Mouse (Mus musculus) intestine, embryonic 16.5 days (tissue): ENCODE measurements at regions not wholly inside any gene's neighbourhood (a gene's known extent, or its start where the extent isn't known, plus 50 kb on each side); places are given as distances from the start of the nearest gene placed in this dataset.

Source experiments
- ATAC-seq: fragments of 200-750 bp; cut with Nextera tagmentation; 2 replicates; pipeline ENCODE4 v1.8.0; 2017; ENCODE audit warnings: moderate TSS enrichment, moderate library complexity
- H3K27ac ChIP-seq: fragments of 300-500 bp; sonication (generic); 2 replicates; pipeline ENCODE4 v1.5.1; 2014; ENCODE audit warnings: mild to moderate bottlenecking, low read length
- H3K27me3 ChIP-seq: fragments of 300-500 bp; sonication (generic); replicated peaks from 2 replicates; pipeline ENCODE4 v1.6.1; 2014; ENCODE audit warnings: low read length, control low read depth, mixed read lengths; ENCODE audit not compliant: control insufficient read depth, insufficient read depth
- H3K36me3 ChIP-seq: fragments of 300-500 bp; sonication (generic); 2 replicates; pipeline ENCODE4 v1.6.1; 2014; ENCODE audit warnings: low read length, control low read depth; ENCODE audit not compliant: control insufficient read depth, insufficient read depth
- H3K4me1 ChIP-seq: fragments of 300-500 bp; sonication (generic); 2 replicates; pipeline ENCODE4 v1.6.1; 2014; ENCODE audit warnings: low read length, control low read depth, mixed read lengths; ENCODE audit not compliant: control insufficient read depth, insufficient read depth
- H3K4me2 ChIP-seq: fragments of 300-500 bp; sonication (generic); 2 replicates; pipeline ENCODE4 v1.6.1; 2014; ENCODE audit warnings: low read depth, low read length, control low read depth
- H3K4me3 ChIP-seq: fragments of 300-500 bp; sonication (generic); 2 replicates; pipeline ENCODE4 v1.5.1; 2014; ENCODE audit warnings: mild to moderate bottlenecking, low read length
- H3K9ac ChIP-seq: fragments of 300-500 bp; sonication (generic); 2 replicates; pipeline ENCODE4 v1.6.1; 2014; ENCODE audit warnings: low read depth, low read length
- H3K9me3 ChIP-seq: fragments of 300-500 bp; sonication (generic); 2 replicates; pipeline ENCODE4 v1.6.1; 2016; ENCODE audit warnings: low read length, control low read depth; ENCODE audit not compliant: control insufficient read depth
- WGBS: fragments of 180-500 bp; shearing (Covaris S2); extraction: QIAGEN DNeasy Blood & Tissue Kit; methylation state at CpG from one replicate; pipeline ENCODE4 v1.1.7; 2014; 5-methylcytosine and 5-hydroxymethylcytosine counted together

DNA sequence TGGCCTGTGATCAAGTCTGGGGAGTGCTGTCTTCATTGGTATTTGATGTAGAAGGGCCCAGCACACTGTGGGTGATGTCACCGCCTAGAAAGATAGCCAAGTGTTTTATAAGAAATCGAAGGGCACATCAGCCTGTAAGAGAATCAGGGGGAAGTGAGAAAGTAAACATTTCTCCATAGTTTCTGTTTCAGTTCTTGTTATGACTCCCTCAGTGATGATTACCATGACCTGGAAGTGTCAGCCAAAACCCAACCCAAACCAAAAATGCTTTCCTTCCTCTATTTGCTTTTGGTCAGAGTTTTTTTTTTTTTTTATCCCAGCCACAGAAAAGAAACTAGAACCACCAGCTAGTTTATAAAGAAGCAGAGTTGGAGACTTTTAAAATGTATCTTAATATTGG is 129.4 kb upstream of the Slco3a1 start:
- WGBS, result 46% methylated on average over 2 of the region's 2 CpGs
- H3K4me2 ChIP-seq, result no peak overlapping the region
- no peaks in the 10 kb centered on the region for H3K9me3 ChIP-seq
- H3K27ac ChIP-seq, result no peak overlapping the region
- no peak overlapping the region for H3K9ac ChIP-seq
- H3K4me3 ChIP-seq, result no peak overlapping the region
- ATAC-seq, result no peak
- no peaks in the 10 kb centered on the region for H3K36me3 ChIP-seq
- no peaks in the 10 kb centered on the region for H3K27me3 ChIP-seq
- H3K4me1 ChIP-seq, result no peaks in the 10 kb centered on the region

- Histone ChIP-seq H3K36me3 (no peaks in the 10 kb centered on the region), H3K4me2 (no peak overlapping the region), H3K4me3 (no peak overlapping the region), H3K9ac (no peak overlapping the region), H3K9me3 (no peaks in the 10 kb centered on the region), H3K27ac (no peak overlapping the region), H3K4me1 (no peaks in the 10 kb centered on the region), H3K27me3 (no peaks in the 10 kb centered on the region)
- ATAC-seq, result no peak
- 66% methylated on average over 4 of the region's 4 CpGs for WGBS
Observed at GRCm38 (mm10) chr7:74673626-74674295, 119.2 kb upstream of the Slco3a1 start.

GRCm38 (mm10) chr7:74669110-74669509 is 114.5 kb upstream of the Slco3a1 start:
- Histone ChIP-seq H3K4me3 (no peak overlapping the region), H3K27me3 (no peaks in the 10 kb centered on the region), H3K27ac (no peak overlapping the region), H3K4me2 (no peak overlapping the region), H3K9ac (no peak overlapping the region), H3K9me3 (no peaks in the 10 kb centered on the region), H3K36me3 (no peaks in the 10 kb centered on the region), H3K4me1 (no peaks in the 10 kb centered on the region)
- no peak for ATAC-seq

DNA sequence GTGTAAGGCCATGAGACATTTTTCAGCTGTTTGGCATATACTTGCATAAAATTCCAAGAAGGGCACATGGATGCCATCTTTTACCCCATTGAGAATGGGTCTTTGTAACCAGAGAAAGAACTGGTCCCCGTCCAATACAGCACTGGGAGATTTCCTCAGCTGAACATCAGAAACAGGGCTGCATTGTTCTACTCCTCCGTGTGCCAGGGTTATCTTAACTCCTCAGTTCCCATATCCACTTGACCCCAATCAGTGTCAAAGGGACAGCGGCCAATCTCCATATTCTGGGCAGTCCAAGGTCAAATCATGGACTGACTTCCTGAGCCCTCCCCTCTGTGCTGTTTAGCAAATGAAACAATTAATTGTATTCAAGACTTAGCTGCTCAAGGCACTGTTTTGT is 112.5 kb upstream of the Slco3a1 start:
- no peak for ATAC-seq

GRCm38 (mm10) chr7:74663820-74664219 is 109.2 kb upstream of the Slco3a1 start:
- H3K4me1 ChIP-seq, result no peaks in the 10 kb centered on the region
- H3K36me3 ChIP-seq, result no peaks in the 10 kb centered on the region
- H3K27ac ChIP-seq, result no peak overlapping the region
- no peaks in the 10 kb centered on the region for H3K9me3 ChIP-seq
- no peak overlapping the region for H3K9ac ChIP-seq
- WGBS, result 83% methylated on average over 1 of the region's 1 CpGs
- no peak overlapping the region for H3K4me3 ChIP-seq
- H3K27me3 ChIP-seq, result no peaks in the 10 kb centered on the region
- no peak for ATAC-seq
- H3K4me2 ChIP-seq, result no peak overlapping the region

More for the DNA sequence above, 112.5 kb upstream of the Slco3a1 start:
- Histone ChIP-seq H3K9me3 (no peaks in the 10 kb centered on the region), H3K4me1 (no peaks in the 10 kb centered on the region), H3K4me2 (no peak overlapping the region), H3K27ac (no peak overlapping the region), H3K9ac (no peak overlapping the region), H3K27me3 (no peaks in the 10 kb centered on the region), H3K4me3 (no peak overlapping the region), H3K36me3 (no peaks in the 10 kb centered on the region)
- 58% methylated on average over 3 of the region's 3 CpGs for WGBS

GRCm38 (mm10) chr7:74647310-74647709 is 92.7 kb upstream of the Slco3a1 start:
- H3K27ac ChIP-seq, result no peak overlapping the region
- no peak for ATAC-seq
- no peak overlapping the region for H3K4me3 ChIP-seq
- no peak overlapping the region for H3K9ac ChIP-seq
- H3K9me3 ChIP-seq, result no peaks in the 10 kb centered on the region
- no peaks in the 10 kb centered on the region for H3K27me3 ChIP-seq
- WGBS, result 61% methylated on average over 2 of the region's 2 CpGs
- H3K36me3 ChIP-seq, result no peaks in the 10 kb centered on the region
- H3K4me1 ChIP-seq, result no peaks in the 10 kb centered on the region
- no peak overlapping the region for H3K4me2 ChIP-seq

DNA sequence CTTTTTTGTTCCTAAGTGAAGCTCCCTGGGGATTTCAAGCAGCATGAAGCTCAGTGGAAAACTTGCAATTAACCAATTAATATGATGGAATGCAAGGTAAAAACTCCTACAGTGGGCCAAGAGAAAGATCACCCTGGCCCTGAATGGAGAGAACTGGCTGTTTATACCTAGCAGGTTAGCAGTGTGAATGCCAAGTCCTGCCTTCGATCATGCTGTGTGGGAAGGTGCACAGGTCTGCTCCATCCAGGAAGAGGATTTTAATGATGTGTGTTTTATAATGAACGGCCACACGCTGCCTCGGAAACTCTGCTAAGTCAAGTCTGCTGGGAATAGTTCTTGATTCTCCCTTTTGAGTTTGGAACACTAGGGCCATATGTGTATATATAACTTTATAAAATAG is 85.6 kb upstream of the Slco3a1 start:
- Histone ChIP-seq H3K4me1 (no peaks in the 10 kb centered on the region), H3K4me2 (no peak overlapping the region), H3K27ac (no peak overlapping the region), H3K9me3 (no peaks in the 10 kb centered on the region), H3K27me3 (no peaks in the 10 kb centered on the region), H3K9ac (no peak overlapping the region), H3K36me3 (no peaks in the 10 kb centered on the region), H3K4me3 (no peak overlapping the region)
- 83% methylated on average over 4 of the region's 4 CpGs for WGBS
- ATAC-seq, result no peak

- Histone ChIP-seq H3K27me3 (no peaks in the 10 kb centered on the region), H3K27ac (no peak overlapping the region), H3K9ac (no peak overlapping the region), H3K9me3 (no peaks in the 10 kb centered on the region), H3K36me3 (no peaks in the 10 kb centered on the region), H3K4me2 (no peak overlapping the region), H3K4me3 (no peak overlapping the region), H3K4me1 (no peaks in the 10 kb centered on the region)
- peak; percentile 80 for ATAC-seq
- 83% methylated on average over 8 of the region's 8 CpGs for WGBS
Observed at GRCm38 (mm10) chr7:74632217-74632616, 77.6 kb upstream of the Slco3a1 start.

GRCm38 (mm10) chr7:74628799-74629468 is 74.4 kb upstream of the Slco3a1 start:
- no peaks in the 10 kb centered on the region for H3K4me1 ChIP-seq
- H3K4me2 ChIP-seq, result no peak overlapping the region
- H3K27ac ChIP-seq, result no peak overlapping the region
- peak; percentile 67; the same call in 1 of the 2 replicates for ATAC-seq
- H3K36me3 ChIP-seq, result no peaks in the 10 kb centered on the region
- H3K9me3 ChIP-seq, result no peaks in the 10 kb centered on the region
- 55% methylated on average over 6 of the region's 6 CpGs for WGBS
- H3K9ac ChIP-seq, result no peak overlapping the region
- H3K27me3 ChIP-seq, result no peaks in the 10 kb centered on the region
- no peak overlapping the region for H3K4me3 ChIP-seq
